Mouse (Mus musculus): ENCODE data around the gene Cacna1c.

DNA sequence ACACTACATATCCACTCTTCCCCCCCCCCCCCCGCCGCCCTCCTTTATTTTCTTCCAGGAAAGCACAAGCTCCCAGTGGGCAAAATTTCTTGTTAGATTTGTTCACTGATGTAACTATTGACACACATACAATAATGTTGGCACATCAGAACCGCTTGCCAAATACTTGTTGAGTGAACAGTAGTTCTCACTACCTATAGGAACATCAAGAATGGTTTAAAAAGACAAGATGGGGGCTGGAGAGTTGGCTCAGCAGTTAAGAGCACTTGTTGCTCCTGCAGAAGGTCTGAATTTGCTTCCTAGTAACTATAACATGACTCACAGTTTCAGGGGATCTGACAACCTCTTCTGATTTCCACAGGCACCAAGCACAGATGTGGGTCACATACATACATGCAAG is 255.2 kb downstream of the Cacna1c start:
- no peak for TF ChIP-seq EP300 (IDR thresholded peaks at IDR 0.05; ENCODE audit: low read depth)
- TF ChIP-seq CTCF (IDR thresholded peaks at IDR 0.05; ENCODE audit: low read depth) = no peak

Data from liver, postnatal 0 days (tissue).